Mouse (Mus musculus) layer of hippocampus, postnatal 25 days (tissue): ENCODE measurements around the gene Cox8a. TPM values are rescaled to one million over a fixed set of nuclear protein-coding genes. Genes with fewer than 3 reads are reported as not detected.

Experiments used
- DNase-seq, 2 experiments: peaks; one replicate each; pipeline ENCODE4 v3.0.0; 2022; ENCODE audit warnings: mixed read lengths in 2 of 2, low spot score in 1 of 2; ENCODE audit errors: extremely low spot score in 1 of 2
- total RNA-seq, 2 experiments: library from RNA; stranded (reverse); gene quantifications; 2 replicates each; pipeline ENCODE4 v1.2.3; 2021

The Cox8a gene
- total RNA-seq = 1,000 to 10,000 TPM; 1,060 to 1,153 TPM

DNA sequence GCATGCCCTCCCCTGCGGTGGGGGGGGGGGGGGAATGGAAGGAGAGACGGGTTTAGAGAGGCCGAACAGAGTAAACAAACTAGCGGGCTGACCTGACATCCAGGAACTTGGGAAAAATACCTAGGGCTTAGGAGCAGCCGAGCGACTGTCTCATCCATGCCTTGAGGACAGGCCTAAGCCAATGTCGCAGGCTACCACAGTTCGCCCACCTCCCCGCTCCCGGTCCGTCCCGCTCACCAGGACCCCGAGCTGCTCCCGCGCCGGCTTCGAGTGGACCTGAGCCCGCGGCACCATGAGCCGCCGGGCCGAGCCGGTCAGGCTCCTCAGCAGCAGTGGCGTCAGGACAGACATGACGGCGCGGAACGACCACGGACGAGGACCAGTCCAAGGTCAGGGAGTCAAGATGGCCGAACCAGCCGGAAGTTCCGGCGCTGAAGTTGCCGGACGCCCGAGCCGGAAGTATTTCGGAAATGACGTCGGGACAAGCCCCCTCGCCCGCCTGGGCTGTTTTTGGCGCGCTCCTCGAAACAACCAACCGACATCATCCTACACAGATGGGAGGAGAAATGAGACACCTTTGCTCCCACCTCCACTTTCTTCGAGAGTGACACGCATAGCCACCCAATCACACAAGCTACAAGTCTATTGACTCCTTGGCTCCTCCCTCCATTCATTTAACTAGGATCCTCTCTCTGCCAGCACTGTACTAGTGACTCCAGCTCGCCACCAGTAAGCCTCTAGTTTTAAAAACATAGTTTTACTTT is at the start of gene Cox8a:
Gene Cox8a (minus strand): TSS at position 455 of the 764 bp plus-strand sequence.
- peak; percentile 86 to 88 for DNase-seq

DNA sequence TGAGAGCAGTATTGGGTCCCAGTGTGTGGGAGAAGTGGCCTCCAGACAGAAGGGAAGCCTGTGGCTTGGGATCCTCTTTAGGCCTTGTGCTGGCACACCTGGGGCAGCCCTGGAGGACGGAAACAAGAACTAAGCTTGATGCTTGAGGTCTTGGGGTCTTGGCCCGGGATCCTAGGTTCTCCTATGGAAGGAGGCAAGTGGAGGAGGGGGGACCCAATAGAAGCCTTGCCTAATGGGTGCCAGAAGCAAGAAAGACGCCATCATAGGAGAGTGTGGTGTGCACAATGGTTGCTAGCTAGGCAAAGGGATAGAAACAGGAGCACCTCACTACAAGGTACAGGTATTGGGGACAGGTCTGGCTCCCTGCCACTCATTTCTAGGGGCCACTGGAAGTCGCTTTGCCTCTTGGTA is 49.0 kb upstream of the Cox8a start:
- DNase-seq = no peak

GRCm38 (mm10) chr19:7265478-7266191 is 48.2 kb upstream of the Cox8a start:
- DNase-seq = no peak

DNA sequence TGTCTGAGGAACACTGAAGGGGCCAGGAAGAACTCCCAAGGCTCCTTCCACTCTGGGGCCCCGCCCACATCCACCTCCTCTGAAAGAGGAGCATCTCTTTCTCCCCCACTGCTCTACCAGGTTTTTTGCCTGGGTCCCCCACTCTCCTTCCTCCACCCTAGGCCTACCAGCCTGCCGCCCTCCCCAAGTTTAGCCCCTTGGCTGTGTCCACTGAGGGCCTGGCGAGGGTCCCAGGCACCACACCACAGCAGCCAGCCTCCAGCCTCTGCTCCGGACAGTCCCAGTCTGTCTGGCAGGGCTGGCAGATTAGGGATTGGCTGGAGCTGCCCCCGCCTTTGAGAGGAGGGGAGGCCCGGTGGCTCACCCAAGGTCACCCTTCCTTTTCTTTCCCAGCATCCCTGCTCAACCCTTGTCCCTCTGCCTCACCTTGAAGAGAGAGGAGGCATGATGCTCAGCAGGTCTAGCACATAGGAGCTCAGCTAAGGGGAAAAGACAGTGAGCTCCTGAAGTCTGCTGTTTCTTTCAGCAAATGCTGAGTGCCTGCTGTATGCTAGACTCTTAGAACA is 47.4 kb upstream of the Cox8a start:
- DNase-seq = no peak

- peak; percentile 69 to 89 for DNase-seq
Observed at GRCm38 (mm10) chr19:7264088-7264765, 46.8 kb upstream of the Cox8a start.

DNA sequence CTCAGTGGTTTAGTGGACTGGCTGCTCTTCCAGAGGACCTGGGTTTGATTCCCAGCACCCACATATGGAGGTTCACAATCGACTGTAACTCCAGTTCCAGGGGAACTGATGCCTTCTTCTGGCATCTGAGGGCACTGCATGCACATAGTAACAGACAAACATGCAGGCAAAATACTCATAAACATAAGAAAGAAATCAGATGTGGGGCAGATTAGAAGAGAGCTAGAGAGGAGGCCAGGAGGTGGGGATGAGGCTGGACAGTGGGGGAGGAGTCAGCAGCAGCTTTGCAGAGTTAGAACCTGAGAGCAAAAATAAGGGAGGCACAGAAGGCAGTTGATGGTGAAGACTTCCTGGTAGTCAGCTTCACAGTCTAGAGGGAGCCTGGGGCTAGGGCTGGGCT is 45.2 kb upstream of the Cox8a start:
- DNase-seq = no peak

DNA sequence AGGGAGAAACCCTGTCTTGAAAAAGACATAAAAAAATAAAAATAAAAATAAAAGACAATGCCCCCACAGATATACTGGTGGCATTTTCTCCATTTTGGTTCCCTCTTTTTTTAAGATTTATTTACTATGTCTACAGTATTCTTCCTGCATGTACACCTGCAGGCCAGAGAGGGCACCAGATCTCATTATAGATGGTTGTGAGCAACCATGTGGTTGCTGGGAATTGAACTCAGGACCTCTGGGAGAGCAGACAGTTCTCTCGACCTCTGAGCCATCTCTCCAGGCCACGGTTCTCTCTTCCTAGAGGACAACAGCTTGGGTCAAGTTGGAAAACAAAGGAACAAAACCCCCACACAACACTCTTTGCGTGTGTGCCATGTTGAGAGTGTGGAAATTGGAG is 44.5 kb upstream of the Cox8a start:
- DNase-seq = no peak

DNA sequence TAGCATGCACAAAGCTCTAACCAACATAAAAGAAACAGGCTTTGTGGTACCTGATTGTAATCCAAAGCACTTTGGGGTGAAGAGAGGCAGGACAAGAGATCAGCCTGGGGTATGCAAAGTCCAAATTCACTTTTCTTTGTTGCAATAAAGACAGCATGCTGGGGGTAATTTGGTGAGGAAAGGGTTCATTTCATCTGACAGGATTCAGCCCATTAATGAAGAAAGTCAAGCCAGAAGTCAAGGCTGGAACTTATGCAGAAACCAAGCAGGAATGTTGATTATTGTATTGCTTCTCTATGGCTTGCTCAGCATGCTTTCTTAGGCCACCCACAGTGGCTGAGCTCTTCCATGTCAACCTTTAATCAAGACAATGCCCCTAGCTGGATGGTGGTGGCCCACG is 44.1 kb upstream of the Cox8a start:
- DNase-seq = no peak

DNA sequence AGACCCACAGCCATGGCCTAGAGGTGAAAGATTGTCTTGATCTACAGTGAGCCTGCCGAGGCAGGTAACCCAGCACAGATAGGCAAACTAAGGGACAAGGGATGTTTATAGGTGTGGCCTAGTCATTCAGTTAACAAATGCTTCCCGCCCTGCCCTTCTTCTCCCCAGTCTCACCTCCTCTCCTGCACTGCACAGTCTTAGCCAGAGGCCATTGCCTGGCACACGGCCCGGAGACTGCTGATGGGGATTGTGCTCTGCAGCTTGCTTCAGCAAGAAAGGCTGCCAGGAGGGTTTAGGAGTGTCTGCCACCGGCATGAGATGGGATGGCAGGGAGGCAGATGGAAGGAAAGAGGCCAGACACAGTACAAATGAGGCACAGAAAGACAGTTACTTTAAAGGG is 40.5 kb upstream of the Cox8a start:
- no peak for DNase-seq

GRCm38 (mm10) chr19:7246021-7246420 is 28.6 kb upstream of the Cox8a start:
- DNase-seq = no peak

DNA sequence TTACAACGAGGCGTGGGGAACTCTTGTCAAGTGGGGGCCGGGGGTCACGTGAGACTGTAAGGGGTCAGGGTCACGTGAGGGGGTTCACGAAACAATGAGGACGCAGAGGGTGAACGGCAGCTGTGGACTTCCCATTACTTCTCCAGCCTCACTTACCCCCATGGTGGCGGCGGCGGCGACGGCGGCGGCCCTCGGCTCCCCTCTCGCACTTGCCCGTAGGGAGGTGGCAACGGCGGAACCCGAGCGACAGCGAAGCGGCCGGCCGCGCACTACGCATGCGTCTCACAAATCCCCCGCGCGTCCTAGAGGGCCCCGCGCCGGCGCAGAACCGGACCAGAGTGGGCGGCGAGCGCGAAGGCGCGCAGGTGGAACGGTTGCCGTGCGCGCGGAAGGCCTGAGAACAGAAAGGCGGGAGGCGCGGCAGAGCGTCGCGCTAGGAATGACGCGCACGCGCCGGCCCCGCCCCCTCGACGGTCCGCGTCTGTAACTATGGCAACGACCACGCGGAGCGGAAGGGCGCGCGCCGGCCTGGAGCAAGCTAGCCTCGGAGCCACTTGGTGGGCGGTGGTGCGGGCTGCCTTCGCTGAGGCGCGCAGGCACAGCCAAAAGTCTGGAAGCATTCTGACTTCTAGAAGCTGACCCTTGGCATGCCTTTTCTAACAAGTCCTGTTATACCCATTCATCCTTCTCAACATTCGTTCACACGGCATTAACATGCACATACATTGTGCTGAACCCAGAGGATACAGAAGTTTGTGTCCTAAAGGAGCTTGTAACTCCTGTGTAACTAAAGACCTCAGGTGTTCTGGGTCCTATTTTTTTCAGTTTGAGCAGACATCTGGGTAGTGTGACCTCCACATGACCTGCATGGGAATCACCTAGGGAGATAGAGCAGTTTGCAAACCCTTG is 23.6 kb upstream of the Cox8a start, which contains the start of gene Naa40:
Gene Naa40 (minus strand): TSS at position 402 of the 909 bp plus-strand sequence.
- DNase-seq = peak; percentile 84 to 90

- DNase-seq = no peak
Observed at GRCm38 (mm10) chr19:7240291-7240690, 22.9 kb upstream of the Cox8a start.

- DNase-seq = no peak
Observed at GRCm38 (mm10) chr19:7239574-7239973, 22.2 kb upstream of the Cox8a start.

DNA sequence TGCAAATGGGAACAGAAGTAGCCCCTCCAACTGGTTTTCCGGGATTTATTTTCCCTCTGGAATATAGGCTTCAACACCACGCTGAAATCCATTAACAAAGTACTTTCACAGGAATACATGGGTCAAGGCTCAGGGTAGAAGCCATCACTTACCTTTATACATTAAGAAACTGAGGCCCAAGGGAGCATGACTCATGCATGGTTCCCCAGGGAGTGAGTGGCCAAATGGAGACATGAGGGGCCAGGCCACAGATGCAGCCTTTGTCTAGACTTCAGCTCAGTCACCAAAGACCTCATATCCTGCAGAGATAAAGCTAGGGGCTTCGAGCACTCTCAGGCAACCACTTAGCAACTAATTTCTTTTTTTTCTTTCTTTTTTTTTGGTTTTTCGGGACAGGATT is 19.3 kb upstream of the Cox8a start:
- DNase-seq = no peak

- DNase-seq = no peak
Observed at GRCm38 (mm10) chr19:7236011-7236410, 18.6 kb upstream of the Cox8a start.

- DNase-seq = no peak
Observed at GRCm38 (mm10) chr19:7235461-7235860, 18.0 kb upstream of the Cox8a start.

- DNase-seq = peak; percentile 57 to 77
Observed at GRCm38 (mm10) chr19:7234537-7235221, 17.3 kb upstream of the Cox8a start.

- DNase-seq = no peak
Observed at GRCm38 (mm10) chr19:7226511-7226914, 9.1 kb upstream of the Cox8a start.

DNA sequence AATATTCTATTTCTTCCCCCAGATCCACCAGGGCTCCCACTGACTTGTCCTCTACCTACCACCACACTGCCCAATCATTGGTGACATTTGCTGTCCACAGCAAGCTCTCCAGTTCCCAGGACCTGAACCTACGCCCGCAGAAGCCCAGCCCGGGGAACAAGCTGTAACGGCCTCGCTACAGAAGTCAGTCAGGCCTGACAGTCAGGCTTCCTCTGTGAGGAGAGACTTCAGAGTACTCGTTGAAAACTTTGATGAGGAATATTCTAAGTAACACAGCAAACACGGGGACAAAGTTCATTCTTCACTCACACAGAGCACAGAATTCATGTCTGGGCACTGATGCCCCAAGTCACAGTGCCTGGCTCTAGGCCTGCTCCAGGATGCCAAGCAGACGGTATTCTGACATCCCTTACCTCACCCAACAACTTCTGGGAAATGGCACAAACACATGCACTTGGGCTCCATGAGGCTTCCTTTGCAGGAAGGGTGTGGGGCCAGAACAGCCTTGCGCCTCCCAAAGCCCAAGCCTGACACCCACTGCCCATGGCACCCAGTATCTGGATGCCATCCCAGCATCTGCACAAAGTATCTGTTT is 7.8 kb upstream of the Cox8a start:
- no peak for DNase-seq
